Mouse (Mus musculus) MEL-GATA-1-ER (cell line): ENCODE data around the gene Trip12.

ENCODE experiments used
- DNase-seq: peaks from one replicate; pipeline ENCODE4 v3.0.0-alpha.2; 2012; ENCODE audit warnings: low read depth; ENCODE audit errors: extremely low read depth

The Trip12 gene

GRCm38 (mm10) chr1:84860360-84861254, 20.3 kb upstream of the Trip12 start:
- no peak for DNase-seq

- DNase-seq = no peak
Measured at GRCm38 (mm10) chr1:84859597-84859996, 19.3 kb upstream of the Trip12 start.

- no peak for DNase-seq
Measured at GRCm38 (mm10) chr1:84855756-84856155, 15.4 kb upstream of the Trip12 start.

GRCm38 (mm10) chr1:84854966-84855365, 14.7 kb upstream of the Trip12 start:
- no peak for DNase-seq

- DNase-seq = no peak
Measured at GRCm38 (mm10) chr1:84853721-84854120, 13.4 kb upstream of the Trip12 start.

- DNase-seq = no peak
Measured at GRCm38 (mm10) chr1:84851512-84852235, 11.4 kb upstream of the Trip12 start.

- DNase-seq = no peak
Measured at GRCm38 (mm10) chr1:84850471-84850870, 10.2 kb upstream of the Trip12 start.

GRCm38 (mm10) chr1:84849804-84850203, 9.5 kb upstream of the Trip12 start:
- no peak for DNase-seq

GRCm38 (mm10) chr1:84848801-84849455, 8.6 kb upstream of the Trip12 start:
- DNase-seq = no peak

- DNase-seq = no peak
Measured at GRCm38 (mm10) chr1:84848335-84848734, 8.0 kb upstream of the Trip12 start.

GRCm38 (mm10) chr1:84847698-84848097, 7.4 kb upstream of the Trip12 start:
- DNase-seq = no peak

- no peak for DNase-seq
Measured at GRCm38 (mm10) chr1:84843366-84843765, 3.0 kb upstream of the Trip12 start.

GRCm38 (mm10) chr1:84841061-84841460, 745 bp upstream of the Trip12 start:
- DNase-seq = no peak

GRCm38 (mm10) chr1:84839309-84840017, 853 bp downstream of the Trip12 start, which contains the start of gene Fbxo36:
Gene Fbxo36 (plus strand): TSS chr1:84839841.
- DNase-seq = peak; percentile 89

- peak; percentile 57 for DNase-seq
Measured at GRCm38 (mm10) chr1:84838621-84839151, 1.6 kb downstream of the Trip12 start.

GRCm38 (mm10) chr1:84838156-84838555, 2.2 kb downstream of the Trip12 start:
- peak; percentile 16 for DNase-seq

- DNase-seq = no peak
Measured at GRCm38 (mm10) chr1:84837523-84838145, 2.7 kb downstream of the Trip12 start.

GRCm38 (mm10) chr1:84825091-84825490, 15.2 kb downstream of the Trip12 start:
- DNase-seq = no peak

GRCm38 (mm10) chr1:84817596-84817995, 22.7 kb downstream of the Trip12 start:
- no peak for DNase-seq

GRCm38 (mm10) chr1:84803788-84804187, 36.5 kb downstream of the Trip12 start:
- no peak for DNase-seq
